Mouse (Mus musculus) spleen, embryonic (tissue): ENCODE results near the gene Snx14.

Experiments used
- CTCF ChIA-PET: fragments of 350-600 bp; sonication (Branson Sonifier 250); formaldehyde crosslinking; loops from one replicate; lab custom pipeline; 2022; lab: Charles Lee

Gene Snx14

DNA sequence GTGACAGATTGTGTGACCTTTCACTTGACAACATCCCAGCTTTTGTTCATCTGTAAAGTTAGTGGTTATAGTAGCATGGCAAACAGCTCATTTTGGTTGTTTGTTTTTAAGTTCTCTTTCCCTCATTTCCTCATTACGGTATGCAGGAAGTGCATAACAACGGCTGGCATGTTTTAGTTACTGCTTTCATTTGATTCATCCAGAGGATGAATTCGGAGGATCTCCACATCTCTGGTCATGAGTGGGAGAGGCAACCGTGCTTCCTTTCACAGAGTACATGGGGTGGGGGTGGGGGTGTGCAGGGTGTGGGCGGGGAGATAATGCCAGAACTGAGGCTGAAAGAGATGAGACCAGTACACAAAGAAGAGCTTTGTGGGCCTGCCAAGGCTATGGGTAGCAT is 91.9 kb downstream of the Snx14 start:
- CTCF ChIA-PET, result no interaction called here

DNA sequence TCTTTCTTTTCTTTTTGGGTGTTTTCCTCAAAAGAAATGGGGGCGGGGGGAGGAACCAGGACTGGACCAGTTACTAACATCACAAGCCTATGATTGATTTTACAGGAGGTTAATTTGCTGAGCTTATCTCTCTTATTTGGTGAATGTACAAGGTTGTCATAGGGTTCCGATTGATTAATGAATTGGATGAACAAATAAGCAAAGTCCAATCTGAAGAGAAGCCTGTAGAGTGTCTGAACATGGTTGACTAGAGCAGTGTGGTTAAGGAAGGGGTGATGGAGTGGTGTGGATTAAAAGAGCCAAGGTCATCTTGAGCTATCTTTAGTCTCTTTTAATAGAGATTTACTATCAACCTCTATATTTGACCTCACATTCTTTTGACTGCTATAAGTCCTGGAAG is 94.3 kb downstream of the Snx14 start:
- CTCF ChIA-PET, result interaction anchor here (0.7 kb wide), 1 partner anchor 951 kb away, joined by 3 read pairs; no protein-coding TSS in a partner anchor

DNA sequence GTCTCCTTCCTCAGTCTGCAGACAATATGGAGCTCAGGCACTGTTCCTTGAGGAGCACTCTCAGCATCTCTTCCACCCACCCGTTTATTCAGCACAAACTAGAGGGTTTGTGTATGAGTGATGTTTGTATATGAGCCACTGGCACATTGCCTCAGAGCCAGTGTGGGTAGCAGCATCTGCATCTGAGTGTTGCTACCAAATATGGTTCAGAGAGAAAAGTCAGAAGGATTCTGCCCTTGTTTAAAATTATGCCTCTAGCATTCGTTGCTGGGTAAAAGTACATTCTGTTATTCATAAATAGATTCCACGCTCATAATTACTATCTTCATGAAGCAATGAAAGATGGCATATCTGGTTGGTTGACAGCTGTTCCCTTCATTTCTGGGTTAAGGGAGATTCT is 96.1 kb downstream of the Snx14 start:
- CTCF ChIA-PET, result no interaction called here

DNA sequence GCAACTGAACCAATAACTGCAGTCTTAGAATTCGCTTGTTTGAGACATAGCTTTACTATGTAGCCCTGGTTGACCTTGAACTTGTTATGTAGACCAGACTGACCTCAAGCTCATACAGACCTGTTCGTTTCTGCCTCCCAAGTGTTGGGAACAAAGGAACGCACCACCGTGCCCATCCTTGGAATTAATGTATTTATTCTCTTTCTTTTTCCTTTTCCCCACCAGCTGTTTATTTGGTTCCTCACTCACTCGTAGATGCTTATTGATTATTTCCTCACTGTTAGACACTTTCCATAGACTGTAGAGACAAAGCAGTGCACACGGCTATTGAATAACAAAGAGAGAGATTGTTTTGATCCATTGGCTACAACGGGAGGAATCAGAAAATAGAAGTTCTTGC is 96.5 kb downstream of the Snx14 start:
- CTCF ChIA-PET, result interaction anchor here (0.6 kb wide), 1 partner anchor 209 kb away, joined by 3 read pairs; no protein-coding TSS in a partner anchor

DNA sequence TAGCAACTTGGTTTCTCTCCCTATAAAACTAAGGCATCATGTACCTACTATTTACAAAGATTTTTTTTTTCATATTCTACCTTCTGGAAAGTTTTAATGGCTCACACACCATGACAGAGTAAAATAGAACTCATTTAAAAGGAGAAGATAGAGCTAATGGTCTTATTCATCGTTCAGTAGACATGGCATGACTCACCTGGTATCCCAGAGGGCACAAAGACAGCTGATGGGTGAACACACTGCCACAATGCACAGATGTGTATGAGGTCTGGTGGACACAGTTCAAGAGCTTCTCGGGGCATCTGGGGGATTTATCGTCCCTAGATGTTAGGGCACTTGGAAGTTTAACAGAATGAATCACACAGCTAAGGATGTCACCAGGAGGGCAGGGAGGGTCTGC is 97.9 kb downstream of the Snx14 start:
- CTCF ChIA-PET, result interaction anchor here (0.6 to 0.7 kb wide), 2 partner anchors 14 to 128 kb away, joined by 3 to 5 read pairs; partner anchors contain the start of gene Nt5e

DNA sequence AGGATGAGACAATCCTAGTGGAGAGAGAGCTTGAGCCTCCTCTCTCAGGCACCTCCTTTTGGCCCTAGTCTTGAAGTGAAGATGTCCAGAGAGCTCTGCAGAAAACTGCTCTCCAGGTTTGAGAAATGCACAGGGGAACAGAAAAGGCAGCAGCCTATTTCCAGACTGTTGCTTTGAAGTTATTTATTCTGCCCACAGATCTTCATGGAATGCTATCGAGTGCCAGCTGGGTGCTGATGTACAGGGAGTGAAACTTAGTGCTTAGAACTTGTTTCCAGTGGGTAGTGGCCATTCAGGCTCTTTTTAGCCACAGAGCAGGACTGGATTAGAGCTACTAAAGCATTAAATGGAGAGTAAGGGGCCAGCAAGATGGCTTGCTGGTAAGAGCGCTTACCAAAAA is 102.9 kb downstream of the Snx14 start:
- CTCF ChIA-PET, result no interaction called here

DNA sequence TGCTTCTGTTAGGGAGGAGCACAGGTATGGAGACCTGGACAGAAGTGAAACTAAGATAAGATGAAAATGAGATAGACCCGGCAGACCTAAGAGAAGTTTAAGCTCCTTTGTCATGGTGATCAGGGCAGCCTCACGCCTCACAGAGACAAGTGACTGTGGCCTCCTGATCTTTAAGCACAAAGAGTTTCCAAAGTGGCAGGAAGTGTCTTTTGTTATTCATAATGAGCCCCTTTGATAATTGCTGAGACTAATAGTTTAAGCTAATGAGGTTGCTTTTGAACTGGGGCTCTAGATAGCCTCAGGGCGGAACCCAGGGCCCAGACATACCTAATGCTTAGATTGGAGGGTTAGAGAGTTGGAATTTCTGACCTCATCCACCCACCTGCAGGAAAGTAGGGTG is 106.3 kb downstream of the Snx14 start:
- CTCF ChIA-PET, result no interaction called here

DNA sequence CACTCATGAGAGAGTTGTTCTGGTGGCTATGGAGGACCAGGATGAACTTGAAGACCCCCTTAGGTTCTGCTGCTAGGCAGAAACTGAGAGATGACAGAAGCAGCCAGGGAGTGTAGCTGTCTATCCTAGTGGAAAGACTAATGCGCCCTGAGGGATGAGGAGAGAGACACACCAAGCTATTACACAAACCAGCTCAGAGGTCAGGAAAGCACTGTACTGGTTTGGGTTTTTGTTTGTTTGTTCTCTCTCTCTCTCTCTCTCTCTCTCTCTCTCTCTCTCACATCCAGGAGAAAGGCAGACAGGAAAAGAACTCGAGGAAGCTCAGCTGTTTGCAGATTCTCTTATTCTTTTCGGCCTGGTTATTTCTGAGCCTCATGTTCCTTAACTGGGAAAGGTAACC is 108.4 kb downstream of the Snx14 start:
- CTCF ChIA-PET, result interaction anchor here (0.6 kb wide), 1 partner anchor 1178 kb away, joined by 3 read pairs; no protein-coding TSS in a partner anchor

DNA sequence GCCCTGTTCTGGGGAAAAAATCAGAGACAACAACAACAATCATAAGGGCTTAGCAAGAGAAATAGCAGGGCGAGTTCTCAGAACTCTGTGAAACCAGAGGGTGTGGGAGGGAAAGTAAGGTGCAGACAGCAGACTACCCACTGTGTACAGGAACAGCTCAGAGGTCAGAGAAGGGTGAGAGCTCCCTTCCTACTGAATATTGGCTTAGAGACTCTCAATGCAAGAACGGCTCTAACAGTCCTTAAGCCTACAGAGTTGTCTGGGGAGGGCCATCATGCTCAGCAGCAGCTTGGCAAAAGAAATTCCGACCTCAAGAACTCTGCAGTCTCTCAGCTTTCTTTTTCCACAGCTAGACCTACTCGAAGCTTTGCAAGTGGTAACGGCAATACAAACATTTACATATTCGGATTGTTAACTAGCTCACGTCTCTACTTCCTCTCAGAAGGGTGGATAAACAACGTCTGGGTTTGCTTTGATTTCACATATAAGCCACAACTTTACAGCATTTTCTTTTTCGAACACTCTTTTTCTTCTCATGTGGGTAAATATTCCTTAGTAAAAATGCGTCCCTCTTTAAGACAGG is 109.5 kb downstream of the Snx14 start:
- CTCF ChIA-PET, result no interaction called here

DNA sequence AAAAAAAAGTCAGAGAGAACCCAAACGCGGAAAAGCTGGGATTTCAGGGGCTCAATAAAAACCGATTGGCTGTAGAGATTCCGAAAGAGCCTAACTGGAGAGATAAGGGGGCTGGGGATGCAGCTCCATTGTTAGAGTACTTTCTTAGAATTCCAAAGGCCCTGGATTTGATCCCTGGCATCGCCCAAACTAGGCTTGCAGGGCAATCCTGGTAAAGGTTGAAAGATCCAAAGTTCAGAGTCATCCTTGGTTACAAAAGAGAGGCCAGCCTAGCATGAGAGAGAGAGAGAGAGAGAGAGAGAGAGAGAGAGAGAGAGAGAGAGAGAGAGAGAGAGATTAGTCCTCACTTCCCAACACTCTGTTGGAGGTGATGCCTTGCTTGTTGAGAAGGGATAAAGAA is 110.1 kb downstream of the Snx14 start:
- CTCF ChIA-PET, result interaction anchor here (0.6 kb wide), 1 partner anchor 117 kb away, joined by 5 read pairs; no protein-coding TSS in a partner anchor

DNA sequence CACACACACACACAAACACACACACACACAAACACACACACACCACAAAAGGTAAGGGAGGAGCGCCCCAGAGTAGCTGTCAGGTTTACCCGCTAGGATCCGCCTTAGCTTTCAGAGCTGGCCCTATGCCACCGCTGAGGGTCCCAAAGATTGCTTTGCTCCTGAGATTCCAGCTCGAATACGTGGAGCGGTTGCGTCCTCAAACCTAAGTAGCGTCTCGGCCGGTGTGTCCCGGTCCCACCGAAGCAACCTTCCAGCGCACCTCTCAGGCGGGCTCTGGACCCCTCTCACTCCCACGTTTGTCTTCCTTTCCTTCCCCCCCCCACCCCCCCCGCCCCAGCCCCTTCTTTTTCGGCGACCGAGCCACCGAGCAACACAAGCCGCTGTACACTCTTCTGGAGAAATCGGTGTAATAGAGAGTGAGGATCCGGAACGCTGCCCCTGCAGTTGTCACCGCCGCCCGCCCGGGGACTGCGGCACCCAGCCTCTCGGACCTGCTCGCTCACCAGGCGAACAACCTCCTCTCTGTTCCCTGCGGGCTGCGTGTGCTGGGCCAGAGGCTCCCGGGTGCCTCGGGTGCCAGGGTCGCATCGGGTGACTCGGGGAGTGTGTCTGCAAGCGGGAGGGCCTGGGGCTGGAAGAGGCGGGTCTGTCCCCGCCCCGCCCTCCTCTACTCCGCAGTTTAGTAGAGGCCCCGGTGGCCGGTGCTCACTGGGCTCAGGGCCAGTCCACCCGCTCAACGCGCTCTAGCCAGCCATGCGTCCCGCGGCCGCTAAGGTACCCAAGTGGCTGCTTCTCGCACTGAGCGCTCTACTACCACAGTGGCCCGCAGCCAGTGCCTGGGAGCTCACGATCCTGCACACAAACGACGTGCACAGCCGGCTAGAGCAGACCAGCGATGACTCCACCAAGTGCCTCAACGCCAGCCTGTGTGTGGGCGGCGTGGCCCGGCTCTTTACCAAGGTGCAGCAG is 111.5 kb downstream of the Snx14 start, which contains the start of gene Nt5e:
Nt5e (plus strand) TSS at position 268 of the 972 bp plus-strand sequence.
- CTCF ChIA-PET, result interaction anchor here (0.8 kb wide), 1 partner anchor 14 kb away, joined by 5 read pairs; no protein-coding TSS in a partner anchor
